ENCODE assay signal across 10 mouse cellular contexts in genomic region chr15:95802762-95803161, GRCm38 (mm10). TPM values are rescaled to one million over a fixed set of nuclear protein-coding genes. Genes with fewer than 3 reads are reported as not detected.
DNase-seq lines count a peak whose midpoint lies in the region; ATAC-seq lines count a peak whose summit lies in the region.
"Had no signal": no experiment of that assay in that cellular context is flagged by ENCODE, and none has a peak within 500 bp of the region (broad histone marks: within the 10 kb centered on the region; RNA-seq: fewer than 3 reads in every experiment).

No protein-coding gene starts in this region.

- no peak for ATAC-seq in midbrain, embryonic 14.5 days (ENCODE audit: low FRiP score, low TSS enrichment)
- no peak for ATAC-seq in heart, embryonic 14.5 days (ENCODE audit: insufficient number of reproducible peaks, insufficient read depth, low FRiP score, low read depth)
- no peak for ATAC-seq in forebrain, embryonic 16.5 days

- peaks cover 37% of the 10 kb centered on the region for H3K4me1 ChIP-seq in midbrain, embryonic 10.5 days
- H3K4me1 ChIP-seq in midbrain, embryonic 14.5 days (ENCODE audit: control insufficient read depth, insufficient read depth, low read length) = peaks cover 11% of the 10 kb centered on the region; the same call in 1 of the 2 replicates
- peaks cover 36 to 51% of the 10 kb centered on the region in 2 experiments for H3K4me1 ChIP-seq in heart, embryonic 14.5 days (ENCODE audit: control insufficient read depth in 2 of 2, insufficient read depth in 2 of 2, low read length in 2 of 2)
- peaks cover 12% of the 10 kb centered on the region for H3K4me1 ChIP-seq in forebrain, embryonic 16.5 days (replicated peaks; ENCODE audit: control insufficient read depth, insufficient read depth, low read length)

- no peak overlapping the region for H3K4me2 ChIP-seq in midbrain, embryonic 14.5 days (ENCODE audit: low read length)
- H3K4me2 ChIP-seq in heart, embryonic 14.5 days (ENCODE audit: low read length) = peak overlapping the region; percentile 35; the same call in 1 of the 2 replicates
- no peak overlapping the region for H3K4me2 ChIP-seq in forebrain, embryonic 16.5 days (ENCODE audit: low read length)
- H3K4me2 ChIP-seq: embryonic facial prominence, embryonic 13.5 days had no signal

- intact Hi-C loops in left cerebral cortex, postnatal 14 days (cut with DNase I) = no loop called here

- H3K27me3 ChIP-seq in midbrain, embryonic 10.5 days (ENCODE audit: low read depth, poor library complexity, severe bottlenecking) = no peaks in the 10 kb centered on the region
- H3K27me3 ChIP-seq in midbrain, embryonic 14.5 days (ENCODE audit: control insufficient read depth, insufficient read depth, low read length) = no peaks in the 10 kb centered on the region
- no peaks in the 10 kb centered on the region for H3K27me3 ChIP-seq in heart, embryonic 14.5 days (ENCODE audit: control insufficient read depth, insufficient read depth, low read length)
- H3K27me3 ChIP-seq in forebrain, embryonic 16.5 days (replicated peaks; ENCODE audit: control insufficient read depth, insufficient read depth, low read length) = no peaks in the 10 kb centered on the region
- H3K27me3 ChIP-seq: embryonic facial prominence, embryonic 13.5 days had no signal

- no peak for DNase-seq in midbrain, embryonic 10.5 days (ENCODE audit: low spot score)
- DNase-seq in midbrain, embryonic 14.5 days = no peak
- DNase-seq in adrenal gland, adult 8-10 months = peak; percentile 84
- peak; percentile 78 for DNase-seq in skeletal muscle tissue, adult 2 months (ENCODE audit: low read depth, low spot score)
- DNase-seq in left cerebral cortex, postnatal 14 days (ENCODE audit: low spot score in 2 of 2) = no peak
- no peak for DNase-seq in spleen, adult 12 weeks (ENCODE audit: low spot score)
- DNase-seq: right cerebral cortex, postnatal 25 days had no signal

- H3K9me3 ChIP-seq in midbrain, embryonic 10.5 days (replicated peaks) = no peaks in the 10 kb centered on the region
- H3K9me3 ChIP-seq in midbrain, embryonic 14.5 days (ENCODE audit: control insufficient read depth, low read length) = no peaks in the 10 kb centered on the region
- H3K9me3 ChIP-seq in heart, embryonic 14.5 days (ENCODE audit: control insufficient read depth, low read length) = no peaks in the 10 kb centered on the region
- H3K9me3 ChIP-seq in forebrain, embryonic 16.5 days (ENCODE audit: control insufficient read depth, low read length) = no peaks in the 10 kb centered on the region
- H3K9me3 ChIP-seq: embryonic facial prominence, embryonic 13.5 days had no signal

- no peak overlapping the region for H3K9ac ChIP-seq in midbrain, embryonic 14.5 days (replicated peaks; ENCODE audit: low read length)
- 0 out of 2 replicates have a peak overlapping the region, but pooled peaks have one; percentile 5 for H3K9ac ChIP-seq in heart, embryonic 14.5 days (ENCODE audit: low read length)
- H3K9ac ChIP-seq in forebrain, embryonic 16.5 days (replicated peaks; ENCODE audit: low read depth, low read length) = no peak overlapping the region
- H3K9ac ChIP-seq: embryonic facial prominence, embryonic 13.5 days had no signal

- H3K27ac ChIP-seq in midbrain, embryonic 10.5 days (replicated peaks) = 0 out of 2 replicates have a peak overlapping the region, but pooled peaks have one; percentile 28
- no peak overlapping the region for H3K27ac ChIP-seq in midbrain, embryonic 14.5 days (replicated peaks; ENCODE audit: low read depth, low read length)
- H3K27ac ChIP-seq in heart, embryonic 14.5 days (replicated peaks in 1 of 2; ENCODE audit: control insufficient read depth in 1 of 2, insufficient read depth in 1 of 2, low read depth in 2 of 2, low read length in 2 of 2) = peak overlapping the region; percentile 48 to 73
- H3K27ac ChIP-seq in forebrain, embryonic 16.5 days (ENCODE audit: low read length) = no peak overlapping the region

- WGBS in midbrain, embryonic 10.5 days = 78% methylated on average over 2 of the region's 2 CpGs
- WGBS in midbrain, embryonic 14.5 days = 85% methylated on average over 2 of the region's 2 CpGs
- WGBS in heart, embryonic 14.5 days = 77% methylated on average over 2 of the region's 2 CpGs
- WGBS in forebrain, embryonic 16.5 days = 87% methylated on average over 2 of the region's 2 CpGs

- peaks cover 25% of the 10 kb centered on the region for H3K36me3 ChIP-seq in midbrain, embryonic 10.5 days
- no peaks in the 10 kb centered on the region for H3K36me3 ChIP-seq in midbrain, embryonic 14.5 days (ENCODE audit: control insufficient read depth, insufficient read depth, low read length)
- no peaks in the 10 kb centered on the region for H3K36me3 ChIP-seq in heart, embryonic 14.5 days (ENCODE audit: control insufficient read depth, insufficient read depth, low read length)
- H3K36me3 ChIP-seq in forebrain, embryonic 16.5 days (ENCODE audit: control insufficient read depth, insufficient read depth) = no peaks in the 10 kb centered on the region

- H3K4me3 ChIP-seq in midbrain, embryonic 10.5 days = no peak overlapping the region
- H3K4me3 ChIP-seq in midbrain, embryonic 14.5 days (replicated peaks; ENCODE audit: low read depth, low read length) = no peak overlapping the region
- H3K4me3 ChIP-seq in heart, embryonic 14.5 days (ENCODE audit: control insufficient read depth in 1 of 2, insufficient read depth in 1 of 2, low read depth in 1 of 2, low read length in 2 of 2) = no peak overlapping the region
- no peak overlapping the region for H3K4me3 ChIP-seq in forebrain, embryonic 16.5 days (replicated peaks; ENCODE audit: low read length)
- H3K4me3 ChIP-seq: embryonic facial prominence, embryonic 13.5 days had no signal

RNA-seq across cellular contexts. Expression of gene Ano6, which starts 12.1 kb away (rescaled TPM):
- 30.0 and 33.6 TPM in 2 replicates for polyA plus RNA-seq in midbrain, embryonic 10.5 days (2016; fragmentation: Nextera tagmentation; extraction: Ambion mirVana)
- 17.7 and 27.8 TPM in 2 replicates for polyA plus RNA-seq in midbrain, embryonic 14.5 days (2014; fragmentation: Nextera tagmentation; extraction: Ambion mirVana)
- total RNA-seq in adrenal gland, adult 8-10 months (2022) = 100 to 1,000 TPM in 2 of 4 experiments, 10 to 100 TPM in 2; 69.9 to 112 (median 92.1) TPM
- 35.9 and 37.2 TPM in 2 replicates for polyA plus RNA-seq in heart, embryonic 14.5 days (2014; fragmentation: Nextera tagmentation; extraction: Ambion mirVana)
- 10 to 100 TPM; 16.9 to 22.0 TPM for total RNA-seq in left cerebral cortex, postnatal 14 days (2021)
- 22.7 and 24.6 TPM in 2 replicates for polyA plus RNA-seq in forebrain, embryonic 16.5 days (2015; fragmentation: Nextera tagmentation; extraction: Ambion mirVana)

Comparison
In these comparisons a context has a peak if more than half of its experiments do, and no peak if none do; other contexts are left out.
1. H3K27ac ChIP-seq: peak in midbrain, embryonic 10.5 days (single experiment) and heart, embryonic 14.5 days (2 of 2); none in midbrain, embryonic 14.5 days (single experiment) and forebrain, embryonic 16.5 days (single experiment).
2. DNase-seq: peak in adrenal gland, adult 8-10 months (single experiment) and skeletal muscle tissue, adult 2 months (single experiment); none in midbrain, embryonic 10.5 days (single experiment), midbrain, embryonic 14.5 days (single experiment), left cerebral cortex, postnatal 14 days (0 of 2) and spleen, adult 12 weeks (single experiment).